Mouse (Mus musculus): ENCODE results near the gene Rimbp2.

- TF ChIP-seq POLR2A (IDR thresholded peaks at IDR 0.05; ENCODE audit: extremely low read depth, insufficient read depth, low read length) (no peak), CTCF (IDR thresholded peaks at IDR 0.05; ENCODE audit: extremely low read depth, insufficient read depth, low read length) (no peak)
Measured at GRCm38 (mm10) chr5:128894921-128895320, 58.4 kb downstream of the Rimbp2 start.
